Mouse (Mus musculus): ENCODE measurements around the gene Olfr1163. TPM values are rescaled to one million over a fixed set of nuclear protein-coding genes. Genes with fewer than 3 reads are reported as not detected.
"Not testable (repeated sequence)": the region's sequence is repeated elsewhere in the genome, so short reads cannot be mapped to it uniquely, and the experiment has no call there.

The Olfr1163 gene
- total RNA-seq (2021): not detected in 2 replicates
- long read RNA-seq, experiment 1: 0 reads
- long read RNA-seq, experiment 2: 0 reads

DNA sequence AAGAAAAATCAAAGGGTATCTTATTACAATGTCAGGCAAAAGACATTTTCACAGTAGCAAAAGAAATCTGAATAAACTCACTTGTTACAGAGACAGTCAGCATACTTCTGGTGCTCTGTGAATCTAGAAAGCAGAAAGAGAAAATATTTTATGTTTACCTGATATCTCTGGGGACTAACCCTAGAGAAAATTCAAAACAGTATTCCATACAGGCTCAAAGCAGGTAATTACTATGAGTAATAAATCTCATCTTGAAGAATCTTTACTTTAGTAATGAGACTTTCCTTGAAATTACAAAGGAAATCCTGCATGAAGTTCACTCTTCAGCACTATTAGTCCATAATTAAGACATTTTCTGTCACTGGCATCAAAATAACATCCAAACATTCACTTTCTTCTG, at the start of gene Olfr1163:
Olfr1163 (minus strand) TSS at position 101 of the 400 bp plus-strand sequence.
- DNase-seq: no peak

GRCm38 (mm10) chr2:88093866-88094265, 22.2 kb upstream of the Olfr1163 start, which contains the start of gene Olfr1164:
TSS of gene Olfr1164 (minus strand) at chr2:88093966.
- no peak for DNase-seq

GRCm38 (mm10) chr2:88063587-88063986, 8.0 kb downstream of the Olfr1163 start:
- DNase-seq: no peak

- no peak for DNase-seq
These were observed 20.6 kb downstream of the Olfr1163 start, which contains the start of gene Olfr1162 for GRCm38 (mm10) chr2:88051029-88051428. TSS of gene Olfr1162 (minus strand) at chr2:88051129.

DNA sequence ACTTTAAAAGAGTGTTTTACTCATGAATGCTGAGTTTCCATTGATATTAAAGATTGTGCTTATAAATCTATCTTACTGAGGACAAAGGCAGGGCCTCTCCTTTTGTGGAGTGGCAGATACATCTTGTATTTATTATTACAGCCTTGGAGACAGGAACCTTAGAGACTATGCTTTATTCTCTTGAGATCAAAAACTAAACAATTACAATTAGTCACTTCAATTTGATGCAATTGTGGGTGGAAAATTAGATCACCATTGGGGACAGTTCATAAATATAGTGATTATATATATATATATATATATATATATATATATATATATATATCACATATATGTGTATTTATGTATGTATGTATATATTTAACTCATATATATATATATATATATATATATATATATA, 34.0 kb downstream of the Olfr1163 start, which contains the start of gene Olfr73:
Olfr73 (minus strand) TSS at position 101 of the 400 bp plus-strand sequence.
- no peak for DNase-seq

- DNase-seq: not testable (repeated sequence)
These were observed 49.2 kb downstream of the Olfr1163 start, which contains the start of gene Olfr1161 for GRCm38 (mm10) chr2:88022474-88022873. TSS of gene Olfr1161 (plus strand) at chr2:88022774.

Other genes starting within 250 kb of the Olfr1163 start
- not detected in 2 replicates for gene Olfr1148, start 241.3 kb downstream of the Olfr1163 start, total RNA-seq (2021)
- gene Olfr1150-ps1, start 227.8 kb downstream of the Olfr1163 start, total RNA-seq (2021): not detected in 2 replicates
- gene Olfr1151, start 216.0 kb downstream of the Olfr1163 start, total RNA-seq (2021): not detected in 2 replicates
- gene Olfr1152, start 205.3 kb downstream of the Olfr1163 start, total RNA-seq (2021): not detected in 2 replicates
- not detected in 2 replicates for gene Olfr1153, start 176.9 kb downstream of the Olfr1163 start, total RNA-seq (2021)
- gene Olfr1154, start 166.7 kb downstream of the Olfr1163 start, total RNA-seq (2021): not detected in 2 replicates
- gene Olfr1155, start 126.7 kb downstream of the Olfr1163 start, total RNA-seq (2021): not detected in 2 replicates
- not detected in 2 replicates for gene Olfr1156, start 118.7 kb downstream of the Olfr1163 start, total RNA-seq (2021)
- not detected in 2 replicates for gene Olfr1157, start 103.5 kb downstream of the Olfr1163 start, total RNA-seq (2021)
- not detected in 2 replicates for gene Olfr74, start 97.2 kb downstream of the Olfr1163 start, total RNA-seq (2021)
- not detected in 2 replicates for gene Olfr1158, start 81.7 kb downstream of the Olfr1163 start, total RNA-seq (2021)
- gene Olfr1160, start 63.6 kb downstream of the Olfr1163 start, total RNA-seq (2021): not detected in 2 replicates
- not detected in 2 replicates for gene Olfr1161, start 49.1 kb downstream of the Olfr1163 start, total RNA-seq (2021)
- gene Olfr73, start 34.1 kb downstream of the Olfr1163 start, total RNA-seq (2021): not detected in 2 replicates
- gene Olfr1162, start 20.7 kb downstream of the Olfr1163 start, total RNA-seq (2021): not detected in 2 replicates
- gene Olfr1164, start 22.1 kb upstream of the Olfr1163 start, total RNA-seq (2021): not detected in 2 replicates
- gene Olfr1166, start 56.4 kb upstream of the Olfr1163 start, total RNA-seq (2021): not detected in 2 replicates
- not detected in 2 replicates for gene Olfr1167, start 83.4 kb upstream of the Olfr1163 start, total RNA-seq (2021)
- not detected in 2 replicates for gene Olfr1168, start 110.0 kb upstream of the Olfr1163 start, total RNA-seq (2021)
- gene Olfr1170, start 156.5 kb upstream of the Olfr1163 start, total RNA-seq (2021): not detected in 2 replicates
- gene Olfr1173, start 208.0 kb upstream of the Olfr1163 start, total RNA-seq (2021): not detected in 2 replicates
- not detected in 2 replicates for gene Olfr1174-ps, start 243.3 kb upstream of the Olfr1163 start, total RNA-seq (2021)